Mouse (Mus musculus) erythroblast, embryonic 14.5 days (primary cell): ENCODE measurements around the gene Foxj2.

Source experiments
- GATA1 ChIP-seq: IDR thresholded peaks from 2 replicates; pipeline ENCODE4 v1.6.1; 2012; ENCODE audit warnings: low read length, inconsistent platforms, mixed read lengths
- TAL1 ChIP-seq: IDR thresholded peaks from 3 replicates; pipeline ENCODE4 v1.6.1; 2012; ENCODE audit warnings: low read length, inconsistent platforms, mixed read lengths

- no peak for TF ChIP-seq GATA1
- no peak for TF ChIP-seq TAL1
Measured at GRCm38 (mm10) chr6:122869846-122870245, 50.1 kb downstream of the Foxj2 start.
